Mouse (Mus musculus): Measurements from ENCODE around the gene Ndufb6. TPM values are rescaled to one million over a fixed set of nuclear protein-coding genes. Genes with fewer than 3 reads are reported as not detected.
A peak's percentile ranks its signal among the peaks of the same experiment; 100 is the strongest.
"Not testable (repeated sequence)": the region's sequence is repeated elsewhere in the genome, so short reads cannot be mapped to it uniquely, and the experiment has no call there.

The Ndufb6 gene
- polyA plus RNA-seq, 1 experiment from 2014 or later = 287 TPM

GRCm38 (mm10) chr4:40291511-40291910, 12.3 kb upstream of the Ndufb6 start:
- H3K9me3 ChIP-seq (replicated peaks); H3K9ac ChIP-seq; H3K36me3 ChIP-seq; ATAC-seq (ENCODE audit: insufficient number of reproducible peaks, low FRiP score, low TSS enrichment, low read depth); H3K27ac ChIP-seq (replicated peaks); H3K4me3 ChIP-seq (replicated peaks); H3K4me2 ChIP-seq (replicated peaks); H3K4me1 ChIP-seq; H3K27me3 ChIP-seq: not testable (repeated sequence)
- 94% methylated on average over 11 of the region's 11 CpGs for WGBS

GRCm38 (mm10) chr4:40289046-40289445, 9.8 kb upstream of the Ndufb6 start:
- H3K4me2 ChIP-seq (replicated peaks) = no peak overlapping the region
- H3K27ac ChIP-seq (replicated peaks) = no peak overlapping the region
- no peak for ATAC-seq (ENCODE audit: insufficient number of reproducible peaks, low FRiP score, low TSS enrichment, low read depth)
- no peaks in the 10 kb centered on the region for H3K27me3 ChIP-seq
- no peaks in the 10 kb centered on the region for H3K9me3 ChIP-seq (replicated peaks)
- no peaks in the 10 kb centered on the region for H3K4me1 ChIP-seq
- H3K4me3 ChIP-seq (replicated peaks) = no peak overlapping the region
- WGBS = 82% methylated on average over 2 of the region's 2 CpGs
- no peak overlapping the region for H3K9ac ChIP-seq
- no peaks in the 10 kb centered on the region for H3K36me3 ChIP-seq

- Histone ChIP-seq H3K9ac (no peak overlapping the region), H3K27ac (replicated peaks) (no peak overlapping the region), H3K4me3 (replicated peaks) (no peak overlapping the region), H3K4me1 (no peaks in the 10 kb centered on the region), H3K9me3 (replicated peaks) (no peaks in the 10 kb centered on the region), H3K36me3 (no peaks in the 10 kb centered on the region), H3K27me3 (no peaks in the 10 kb centered on the region), H3K4me2 (replicated peaks) (no peak overlapping the region)
- 77% methylated on average over 6 of the region's 6 CpGs for whole genome bisulfite sequencing
- no peak for ATAC-seq (ENCODE audit: insufficient number of reproducible peaks, low FRiP score, low TSS enrichment, low read depth)
These were observed 8.2 kb upstream of the Ndufb6 start for GRCm38 (mm10) chr4:40287415-40287814.

GRCm38 (mm10) chr4:40285582-40285981, 6.4 kb upstream of the Ndufb6 start:
- no peak overlapping the region for H3K9ac ChIP-seq
- H3K9me3 ChIP-seq (replicated peaks) = no peaks in the 10 kb centered on the region
- H3K4me3 ChIP-seq (replicated peaks) = no peak overlapping the region
- no peak overlapping the region for H3K4me2 ChIP-seq (replicated peaks)
- no peak for ATAC-seq (ENCODE audit: insufficient number of reproducible peaks, low FRiP score, low TSS enrichment, low read depth)
- 20% methylated on average over 4 of the region's 4 CpGs for WGBS
- H3K4me1 ChIP-seq = no peaks in the 10 kb centered on the region
- H3K27me3 ChIP-seq = no peaks in the 10 kb centered on the region
- H3K36me3 ChIP-seq = no peaks in the 10 kb centered on the region
- no peak overlapping the region for H3K27ac ChIP-seq (replicated peaks)

GRCm38 (mm10) chr4:40278880-40279275, 343 bp downstream of the Ndufb6 start:
- peak overlapping the region; percentile 84 for H3K4me2 ChIP-seq (replicated peaks)
- ATAC-seq (ENCODE audit: insufficient number of reproducible peaks, low FRiP score, low TSS enrichment, low read depth) = peak; percentile 58
- no peaks in the 10 kb centered on the region for H3K27me3 ChIP-seq
- H3K9ac ChIP-seq = peak overlapping the region; percentile 90
- peak overlapping the region; percentile 79 for H3K27ac ChIP-seq (replicated peaks)
- peaks cover 12% of the 10 kb centered on the region for H3K4me1 ChIP-seq
- peak overlapping the region; percentile 95 for H3K4me3 ChIP-seq (replicated peaks)
- WGBS = 0% methylated on average over 21 of the region's 21 CpGs
- no peaks in the 10 kb centered on the region for H3K9me3 ChIP-seq (replicated peaks)
- peaks cover 19% of the 10 kb centered on the region for H3K36me3 ChIP-seq

GRCm38 (mm10) chr4:40269430-40270032, 9.7 kb downstream of the Ndufb6 start, which contains the start of the genes Smim27 and Topors:
Gene Smim27, plus strand, starts transcription at chr4:40269579.
Gene Topors, minus strand, starts transcription at chr4:40269850.
- Histone ChIP-seq H3K4me3 (replicated peaks) (peak within 1 kb of the TSS; percentile 93), H3K4me2 (replicated peaks) (peak within 1 kb of the TSS; percentile 89), H3K36me3 (peaks cover 21% of the 10 kb centered on the region), H3K4me1 (peaks cover 24% of the 10 kb centered on the region), H3K9me3 (replicated peaks) (no peaks in the 10 kb centered on the region), H3K27ac (replicated peaks) (peak within 1 kb of the TSS; percentile 100), H3K9ac (peak within 1 kb of the TSS; percentile 87), H3K27me3 (no peaks in the 10 kb centered on the region)
- peak; percentile 96 for ATAC-seq (ENCODE audit: insufficient number of reproducible peaks, low FRiP score, low TSS enrichment, low read depth)
- WGBS = under 1% methylated on average over 38 of the region's 38 CpGs

GRCm38 (mm10) chr4:40268835-40269234, 10.4 kb downstream of the Ndufb6 start:
- Histone ChIP-seq H3K27me3 (no peaks in the 10 kb centered on the region), H3K27ac (replicated peaks) (peak overlapping the region; percentile 100), H3K4me3 (replicated peaks) (peak overlapping the region; percentile 93), H3K9ac (peak overlapping the region; percentile 87), H3K4me1 (peaks cover 24% of the 10 kb centered on the region), H3K9me3 (replicated peaks) (no peaks in the 10 kb centered on the region), H3K4me2 (replicated peaks) (peak overlapping the region; percentile 89), H3K36me3 (peaks cover 19% of the 10 kb centered on the region)
- under 1% methylated on average over 16 of the region's 16 CpGs for WGBS
- no peak for ATAC-seq (ENCODE audit: insufficient number of reproducible peaks, low FRiP score, low TSS enrichment, low read depth)

GRCm38 (mm10) chr4:40268204-40268813, 10.9 kb downstream of the Ndufb6 start:
- peak overlapping the region; percentile 89 for H3K4me2 ChIP-seq (replicated peaks)
- H3K4me3 ChIP-seq (replicated peaks) = peak overlapping the region; percentile 93
- H3K27ac ChIP-seq (replicated peaks) = peak overlapping the region; percentile 100
- ATAC-seq (ENCODE audit: insufficient number of reproducible peaks, low FRiP score, low TSS enrichment, low read depth) = peak; percentile 88
- no peaks in the 10 kb centered on the region for H3K27me3 ChIP-seq
- under 1% methylated on average over 49 of the region's 50 CpGs for WGBS
- H3K36me3 ChIP-seq = peaks cover 19% of the 10 kb centered on the region
- H3K9me3 ChIP-seq (replicated peaks) = no peaks in the 10 kb centered on the region
- H3K9ac ChIP-seq = peak overlapping the region; percentile 87
- peaks cover 24% of the 10 kb centered on the region for H3K4me1 ChIP-seq

GRCm38 (mm10) chr4:40267681-40268080, 11.5 kb downstream of the Ndufb6 start:
- Histone ChIP-seq H3K4me3 (replicated peaks) (peak overlapping the region; percentile 93), H3K4me1 (peaks cover 24% of the 10 kb centered on the region), H3K4me2 (replicated peaks) (peak overlapping the region; percentile 89), H3K9me3 (replicated peaks) (no peaks in the 10 kb centered on the region), H3K27ac (replicated peaks) (peak overlapping the region; percentile 100), H3K27me3 (no peaks in the 10 kb centered on the region), H3K36me3 (peaks cover 21% of the 10 kb centered on the region), H3K9ac (peak overlapping the region; percentile 87)
- 61% methylated on average over 7 of the region's 7 CpGs for WGBS
- ATAC-seq (ENCODE audit: insufficient number of reproducible peaks, low FRiP score, low TSS enrichment, low read depth) = no peak

- ATAC-seq (ENCODE audit: insufficient number of reproducible peaks, low FRiP score, low TSS enrichment, low read depth) = no peak
- peaks cover 24% of the 10 kb centered on the region for H3K4me1 ChIP-seq
- H3K36me3 ChIP-seq = peaks cover 46% of the 10 kb centered on the region
- no peaks in the 10 kb centered on the region for H3K9me3 ChIP-seq (replicated peaks)
- no peak overlapping the region for H3K9ac ChIP-seq
- H3K27ac ChIP-seq (replicated peaks) = no peak overlapping the region
- 69% methylated on average over 1 of the region's 1 CpGs for WGBS
- H3K4me2 ChIP-seq (replicated peaks) = no peak overlapping the region
- H3K27me3 ChIP-seq = no peaks in the 10 kb centered on the region
- H3K4me3 ChIP-seq (replicated peaks) = no peak overlapping the region
These were observed 14.9 kb downstream of the Ndufb6 start for GRCm38 (mm10) chr4:40264321-40264720.

- Histone ChIP-seq H3K4me2 (replicated peaks) (no peak overlapping the region), H3K9me3 (replicated peaks) (no peaks in the 10 kb centered on the region), H3K4me3 (replicated peaks) (no peak overlapping the region), H3K27ac (replicated peaks) (peak overlapping the region; percentile 49; the same call in 1 of the 2 replicates), H3K36me3 (peaks cover 11% of the 10 kb centered on the region), H3K9ac (no peak overlapping the region), H3K27me3 (no peaks in the 10 kb centered on the region), H3K4me1 (peaks cover 4% of the 10 kb centered on the region; the same call in 1 of the 2 replicates)
- no peak for ATAC-seq (ENCODE audit: insufficient number of reproducible peaks, low FRiP score, low TSS enrichment, low read depth)
- 54% methylated on average over 8 of the region's 8 CpGs for WGBS
These were observed 24.7 kb downstream of the Ndufb6 start for GRCm38 (mm10) chr4:40254385-40255103.

Data from embryonic facial prominence, embryonic 15.5 days (tissue).